Mouse (Mus musculus): Measurements from ENCODE around the gene Myl4.

DNA sequence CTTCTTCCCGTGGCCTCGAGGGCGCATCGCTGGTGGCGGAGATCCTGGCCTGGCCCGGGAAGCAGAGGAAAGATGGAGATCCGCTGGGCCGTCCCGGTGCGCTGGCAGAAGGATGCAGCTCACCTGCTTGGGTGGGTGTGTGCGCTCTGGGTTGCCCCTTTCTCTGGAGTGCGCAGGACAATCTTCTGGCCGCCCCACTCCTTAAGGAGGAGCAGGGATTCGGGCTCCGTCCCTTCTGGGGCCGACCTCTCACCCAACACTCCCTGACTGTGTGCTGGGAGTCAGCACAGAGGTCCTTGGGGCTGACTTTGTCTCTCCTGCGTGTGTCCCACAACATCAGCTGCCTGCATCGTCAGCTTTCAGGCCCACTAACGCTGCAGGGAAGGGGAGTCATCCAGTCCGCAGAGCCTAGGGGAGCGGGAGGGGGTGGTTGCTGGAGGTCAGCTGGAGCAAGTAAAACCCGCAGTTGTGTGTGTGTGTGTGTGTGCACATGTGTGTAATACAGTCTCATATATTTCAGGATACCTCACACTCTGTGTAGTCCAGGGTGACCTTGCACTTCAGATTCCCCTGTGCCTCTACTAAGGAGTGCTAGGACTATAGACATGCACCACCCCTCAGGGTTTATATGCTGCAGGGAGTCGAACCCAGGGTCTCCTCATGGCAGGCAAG, 57.9 kb downstream of the Myl4 start:
- TF ChIP-seq CTCF (IDR thresholded peaks at IDR 0.05): no peak
- TF ChIP-seq POLR2A (IDR thresholded peaks at IDR 0.05; ENCODE audit: insufficient read depth, low read depth, low read length): no peak
- no peak for TF ChIP-seq EP300 (IDR thresholded peaks at IDR 0.05; ENCODE audit: insufficient read depth, low read depth, low read length)
